Mouse (Mus musculus): Measurements from ENCODE around the gene Ifna5.

The Ifna5 gene

GRCm38 (mm10) chr4:88863309-88863708 is 28.0 kb downstream of the Ifna5 start:
- no peak for DNase-seq (ENCODE audit: low read depth, low spot score)

GRCm38 (mm10) chr4:88864599-88864998 is 29.3 kb downstream of the Ifna5 start:
- no peak for DNase-seq (ENCODE audit: low read depth, low spot score)

DNA sequence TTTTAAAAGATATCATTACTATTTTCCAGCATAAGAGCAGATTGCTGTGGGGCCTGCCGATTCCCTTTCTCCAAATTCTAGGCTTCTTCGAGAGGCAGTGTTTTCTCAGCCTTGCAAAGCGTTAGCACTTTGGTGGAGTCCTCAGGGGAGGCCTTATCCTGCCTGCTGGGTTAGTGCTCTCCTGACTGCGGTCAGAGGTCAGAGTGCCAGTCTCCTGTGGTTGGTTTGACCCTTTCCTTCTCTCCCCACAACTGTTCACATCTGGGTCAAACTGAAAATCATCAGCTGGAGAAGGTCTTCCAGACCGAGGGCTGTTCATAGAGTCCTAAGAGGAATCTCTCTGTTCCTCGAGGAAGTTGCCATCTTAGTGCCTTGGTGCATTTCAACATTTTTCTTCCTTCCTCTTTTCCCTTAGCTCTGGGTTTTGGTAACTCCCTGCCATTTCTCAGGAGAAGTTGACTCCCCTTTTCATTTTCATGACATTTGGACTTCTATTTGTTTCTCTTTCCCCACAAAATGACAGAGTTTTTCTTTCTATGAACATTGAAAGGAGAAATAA is 29.8 kb downstream of the Ifna5 start:
- no peak for DNase-seq (ENCODE audit: low read depth, low spot score)

- peak; percentile 29 for DNase-seq (ENCODE audit: low read depth, low spot score)
Observed at GRCm38 (mm10) chr4:88867366-88867925, 32.1 kb downstream of the Ifna5 start.

DNA sequence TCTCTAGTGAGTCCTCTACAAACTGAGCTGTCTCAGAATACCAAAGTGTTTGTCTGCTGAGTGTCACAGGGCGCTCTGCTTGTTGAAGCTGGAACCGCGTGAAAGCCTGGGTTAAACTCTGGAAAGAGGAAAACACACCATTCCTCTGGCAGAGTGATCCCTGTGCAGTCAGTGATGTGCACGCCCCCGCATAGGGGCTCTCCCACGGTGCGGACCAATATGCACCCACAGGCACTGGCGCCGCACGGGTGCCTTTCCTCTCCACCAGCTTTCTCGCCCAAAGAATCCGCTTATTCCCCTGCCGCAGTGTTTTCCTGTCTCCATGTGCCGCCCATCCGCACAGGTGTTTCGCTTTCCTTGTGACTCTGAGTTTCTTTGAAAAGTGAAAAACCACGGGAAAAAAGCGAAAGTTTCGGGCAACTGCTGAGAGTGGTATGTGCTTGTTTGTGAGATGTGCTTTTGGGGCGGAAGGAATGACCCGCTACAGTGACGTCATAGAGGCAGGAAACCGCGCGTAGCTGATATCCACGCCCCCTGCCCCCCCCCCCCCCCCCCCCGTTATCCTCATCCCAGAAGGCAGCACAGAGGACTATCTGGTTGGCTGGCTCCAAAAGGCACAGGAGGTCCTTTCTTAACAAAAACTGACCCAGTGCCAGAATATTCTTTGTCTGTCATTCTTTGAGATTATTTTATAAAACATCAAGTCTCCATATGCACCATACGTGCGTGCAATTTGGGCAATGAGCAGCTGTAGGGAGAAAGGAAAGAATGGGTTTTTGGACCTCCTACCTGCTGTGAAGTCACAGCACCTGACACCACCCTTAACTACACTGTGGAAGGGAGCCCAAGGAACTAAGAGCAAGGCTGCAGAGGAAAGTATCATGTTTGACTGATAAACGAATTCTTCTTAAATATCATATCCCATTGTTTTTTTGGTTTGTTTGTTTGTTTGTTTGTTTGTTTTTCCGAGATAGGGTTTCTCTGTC is 32.9 kb downstream of the Ifna5 start:
- DNase-seq (ENCODE audit: low read depth, low spot score): no peak

GRCm38 (mm10) chr4:88872691-88873090 is 37.4 kb downstream of the Ifna5 start:
- DNase-seq (ENCODE audit: low read depth, low spot score): peak; percentile 11

- DNase-seq (ENCODE audit: low read depth, low spot score): no peak
Observed at GRCm38 (mm10) chr4:88875435-88876095, 40.2 kb downstream of the Ifna5 start.

GRCm38 (mm10) chr4:88876520-88876919 is 41.2 kb downstream of the Ifna5 start:
- DNase-seq (ENCODE audit: low read depth, low spot score): no peak

GRCm38 (mm10) chr4:88878246-88878645 is 42.9 kb downstream of the Ifna5 start:
- no peak for DNase-seq (ENCODE audit: low read depth, low spot score)

- DNase-seq (ENCODE audit: low read depth, low spot score): no peak
Observed at GRCm38 (mm10) chr4:88878772-88879171, 43.4 kb downstream of the Ifna5 start.

DNA sequence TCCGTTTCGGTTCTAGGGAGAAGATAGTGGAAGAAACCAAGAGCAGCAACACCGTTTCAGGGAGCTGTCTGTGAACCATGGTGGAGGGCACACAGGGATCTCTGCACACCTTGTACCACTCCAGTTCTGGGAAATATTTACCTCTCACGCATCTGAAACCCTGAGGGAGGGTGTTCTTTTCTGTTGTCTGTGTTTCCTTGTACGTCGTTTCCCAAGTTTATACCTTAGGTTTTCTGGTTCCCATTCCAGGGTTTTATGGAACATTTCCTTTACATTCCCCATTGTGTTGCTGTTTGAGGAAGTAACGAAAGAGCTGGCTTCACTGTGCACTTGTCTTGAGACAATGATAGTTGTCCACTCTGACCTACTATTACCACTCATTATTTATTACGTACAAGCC is 44.8 kb downstream of the Ifna5 start, which contains the start of gene Ifne:
Gene Ifne, minus strand, starts transcription at position 101 of the 400 bp plus-strand sequence.
- DNase-seq (ENCODE audit: low read depth, low spot score): no peak

Measured in telencephalon, adult 2 months (tissue).